Mouse (Mus musculus): Measurements from ENCODE around the gene Gm17349. TPM values are rescaled to one million over a fixed set of nuclear protein-coding genes. Genes with fewer than 3 reads are reported as not detected.
"Not testable (repeated sequence)": the region's sequence is repeated elsewhere in the genome, so short reads cannot be mapped to it uniquely, and the experiment has no call there.

The Gm17349 gene
- not detected in 2 replicates for polyA plus RNA-seq (2015; fragmentation: Nextera tagmentation; extraction: Ambion mirVana)

GRCm38 (mm10) chr15:99705440-99706048 lies at the start of gene Gm17349:
TSS of gene Gm17349 (minus strand) at chr15:99705490.
- H3K9ac ChIP-seq: peak within 1 kb of the TSS; percentile 96
- H3K36me3 ChIP-seq: peaks cover 61% of the 10 kb centered on the region
- WGBS: 66% methylated on average over 11 of the region's 11 CpGs
- H3K4me1 ChIP-seq: peaks cover 32% of the 10 kb centered on the region
- ATAC-seq (ENCODE audit: insufficient number of reproducible peaks, insufficient read depth, low FRiP score, low TSS enrichment, low read depth): no peak
- peak within 1 kb of the TSS; percentile 96 for H3K27ac ChIP-seq
- H3K4me3 ChIP-seq: peak within 1 kb of the TSS; percentile 80
- H3K27me3 ChIP-seq: no peaks in the 10 kb centered on the region
- peak within 1 kb of the TSS; percentile 80 for H3K4me2 ChIP-seq
- no peaks in the 10 kb centered on the region for H3K9me3 ChIP-seq

- H3K9ac ChIP-seq: no peak overlapping the region
- H3K9me3 ChIP-seq: no peaks in the 10 kb centered on the region
- no peak overlapping the region for H3K4me3 ChIP-seq
- ATAC-seq (ENCODE audit: insufficient number of reproducible peaks, insufficient read depth, low FRiP score, low TSS enrichment, low read depth): no peak
- H3K27ac ChIP-seq: no peak overlapping the region
- H3K4me2 ChIP-seq: no peak overlapping the region
- H3K36me3 ChIP-seq: peaks cover 15% of the 10 kb centered on the region
- H3K27me3 ChIP-seq: no peaks in the 10 kb centered on the region
- peaks cover 6% of the 10 kb centered on the region for H3K4me1 ChIP-seq
- WGBS: 80% methylated on average over 3 of the region's 3 CpGs
These were observed 48.9 kb upstream of the Gm17349 start for GRCm38 (mm10) chr15:99754204-99754603.

GRCm38 (mm10) chr15:99740229-99740628 lies 34.9 kb upstream of the Gm17349 start:
- Histone ChIP-seq H3K4me1 (no peaks in the 10 kb centered on the region), H3K36me3 (peaks cover 82% of the 10 kb centered on the region), H3K9me3 (no peaks in the 10 kb centered on the region), H3K27me3 (no peaks in the 10 kb centered on the region), H3K4me2 (no peak overlapping the region), H3K4me3 (no peak overlapping the region), H3K27ac (no peak overlapping the region), H3K9ac (no peak overlapping the region)
- ATAC-seq (ENCODE audit: insufficient number of reproducible peaks, insufficient read depth, low FRiP score, low TSS enrichment, low read depth): no peak
- 94% methylated on average over 4 of the region's 4 CpGs for WGBS

- no peaks in the 10 kb centered on the region for H3K4me1 ChIP-seq
- no peak overlapping the region for H3K4me3 ChIP-seq
- 89% methylated on average over 11 of the region's 11 CpGs for WGBS
- H3K27me3 ChIP-seq: no peaks in the 10 kb centered on the region
- H3K9ac ChIP-seq: no peak overlapping the region
- H3K4me2 ChIP-seq: no peak overlapping the region
- no peak overlapping the region for H3K27ac ChIP-seq
- no peaks in the 10 kb centered on the region for H3K9me3 ChIP-seq
- no peak for ATAC-seq (ENCODE audit: insufficient number of reproducible peaks, insufficient read depth, low FRiP score, low TSS enrichment, low read depth)
- peaks cover 90% of the 10 kb centered on the region for H3K36me3 ChIP-seq
These were observed 31.4 kb upstream of the Gm17349 start for GRCm38 (mm10) chr15:99736675-99737074.

- Histone ChIP-seq H3K9ac (no peak overlapping the region), H3K27me3 (no peaks in the 10 kb centered on the region), H3K4me3 (no peak overlapping the region), H3K27ac (no peak overlapping the region), H3K36me3 (peaks cover 89% of the 10 kb centered on the region), H3K4me1 (no peaks in the 10 kb centered on the region), H3K4me2 (no peak overlapping the region), H3K9me3 (no peaks in the 10 kb centered on the region)
- 93% methylated on average over 2 of the region's 2 CpGs for WGBS
- no peak for ATAC-seq (ENCODE audit: insufficient number of reproducible peaks, insufficient read depth, low FRiP score, low TSS enrichment, low read depth)
These were observed 30.3 kb upstream of the Gm17349 start for GRCm38 (mm10) chr15:99735631-99736030.

GRCm38 (mm10) chr15:99733186-99733585 lies 27.9 kb upstream of the Gm17349 start:
- peaks cover 87% of the 10 kb centered on the region for H3K36me3 ChIP-seq
- ATAC-seq (ENCODE audit: insufficient number of reproducible peaks, insufficient read depth, low FRiP score, low TSS enrichment, low read depth): no peak
- WGBS: 93% methylated on average over 5 of the region's 5 CpGs
- H3K4me3 ChIP-seq: no peak overlapping the region
- no peak overlapping the region for H3K9ac ChIP-seq
- no peaks in the 10 kb centered on the region for H3K27me3 ChIP-seq
- H3K4me2 ChIP-seq: no peak overlapping the region
- no peaks in the 10 kb centered on the region for H3K4me1 ChIP-seq
- 0 out of 2 replicates have a peak, but pooled peaks cover 4% of the 10 kb centered on the region for H3K9me3 ChIP-seq
- H3K27ac ChIP-seq: no peak overlapping the region

- Histone ChIP-seq H3K4me2 (no peak overlapping the region), H3K27me3 (no peaks in the 10 kb centered on the region), H3K9ac (no peak overlapping the region), H3K4me3 (no peak overlapping the region), H3K27ac (no peak overlapping the region), H3K4me1 (peaks cover under 1% of the 10 kb centered on the region), H3K36me3 (peaks cover 81% of the 10 kb centered on the region), H3K9me3 (0 out of 2 replicates have a peak, but pooled peaks cover 4% of the 10 kb centered on the region)
- WGBS: 91% methylated on average over 3 of the region's 3 CpGs
- no peak for ATAC-seq (ENCODE audit: insufficient number of reproducible peaks, insufficient read depth, low FRiP score, low TSS enrichment, low read depth)
These were observed 26.4 kb upstream of the Gm17349 start for GRCm38 (mm10) chr15:99731678-99732077.

- no peak overlapping the region for H3K9ac ChIP-seq
- no peak overlapping the region for H3K27ac ChIP-seq
- H3K9me3 ChIP-seq: 0 out of 2 replicates have a peak, but pooled peaks cover 4% of the 10 kb centered on the region
- H3K4me2 ChIP-seq: no peak overlapping the region
- ATAC-seq (ENCODE audit: insufficient number of reproducible peaks, insufficient read depth, low FRiP score, low TSS enrichment, low read depth): no peak
- peaks cover 75% of the 10 kb centered on the region for H3K36me3 ChIP-seq
- no peaks in the 10 kb centered on the region for H3K27me3 ChIP-seq
- H3K4me3 ChIP-seq: no peak overlapping the region
- 95% methylated on average over 2 of the region's 2 CpGs for WGBS
- H3K4me1 ChIP-seq: peaks cover 5% of the 10 kb centered on the region
These were observed 25.9 kb upstream of the Gm17349 start for GRCm38 (mm10) chr15:99731167-99731566.

- H3K27ac ChIP-seq: no peak overlapping the region
- no peak for ATAC-seq (ENCODE audit: insufficient number of reproducible peaks, insufficient read depth, low FRiP score, low TSS enrichment, low read depth)
- H3K9ac ChIP-seq: no peak overlapping the region
- H3K4me1 ChIP-seq: peaks cover 12% of the 10 kb centered on the region
- H3K4me3 ChIP-seq: no peak overlapping the region
- H3K36me3 ChIP-seq: peaks cover 58% of the 10 kb centered on the region
- H3K4me2 ChIP-seq: no peak overlapping the region
- H3K27me3 ChIP-seq: no peaks in the 10 kb centered on the region
- 95% methylated on average over 3 of the region's 4 CpGs for WGBS
- H3K9me3 ChIP-seq: 0 out of 2 replicates have a peak, but pooled peaks cover 4% of the 10 kb centered on the region
These were observed 23.9 kb upstream of the Gm17349 start for GRCm38 (mm10) chr15:99729056-99729783.

GRCm38 (mm10) chr15:99728211-99728610 lies 22.9 kb upstream of the Gm17349 start:
- Histone ChIP-seq H3K4me1 (peaks cover 22% of the 10 kb centered on the region), H3K36me3 (peaks cover 52% of the 10 kb centered on the region), H3K4me3 (no peak overlapping the region), H3K27ac (no peak overlapping the region), H3K9me3 (0 out of 2 replicates have a peak, but pooled peaks cover 4% of the 10 kb centered on the region), H3K27me3 (no peaks in the 10 kb centered on the region), H3K9ac (no peak overlapping the region), H3K4me2 (no peak overlapping the region)
- ATAC-seq (ENCODE audit: insufficient number of reproducible peaks, insufficient read depth, low FRiP score, low TSS enrichment, low read depth): no peak
- 95% methylated on average over 5 of the region's 5 CpGs for WGBS

- Histone ChIP-seq H3K4me2 (no peak overlapping the region), H3K4me1 (peaks cover 23% of the 10 kb centered on the region), H3K27ac (no peak overlapping the region), H3K9ac (no peak overlapping the region), H3K4me3 (no peak overlapping the region), H3K36me3 (peaks cover 47% of the 10 kb centered on the region), H3K27me3 (no peaks in the 10 kb centered on the region), H3K9me3 (0 out of 2 replicates have a peak, but pooled peaks cover 4% of the 10 kb centered on the region)
- 94% methylated on average over 12 of the region's 12 CpGs for WGBS
- ATAC-seq (ENCODE audit: insufficient number of reproducible peaks, insufficient read depth, low FRiP score, low TSS enrichment, low read depth): no peak
These were observed 22.2 kb upstream of the Gm17349 start for GRCm38 (mm10) chr15:99727525-99727924.

- not testable (repeated sequence) for H3K9me3 ChIP-seq; H3K27ac ChIP-seq; H3K27me3 ChIP-seq; ATAC-seq (ENCODE audit: insufficient number of reproducible peaks, insufficient read depth, low FRiP score, low TSS enrichment, low read depth); H3K4me2 ChIP-seq; H3K9ac ChIP-seq; H3K4me3 ChIP-seq
- Histone ChIP-seq H3K4me1 (peaks cover 23% of the 10 kb centered on the region), H3K36me3 (peaks cover 47% of the 10 kb centered on the region)
- 93% methylated on average over 4 of the region's 5 CpGs for WGBS
These were observed 21.7 kb upstream of the Gm17349 start for GRCm38 (mm10) chr15:99727039-99727438.
